Mouse (Mus musculus): ENCODE results near the gene Nyap2. TPM values are rescaled to one million over a fixed set of nuclear protein-coding genes. Genes with fewer than 3 reads are reported as not detected.

Gene Nyap2
- 0.05 TPM in 1 of 2 replicates, not detected in the other for polyA plus RNA-seq (2012; rRNA removed)

GRCm38 (mm10) chr1:81076831-81077664, at the start of gene Nyap2:
Gene Nyap2, plus strand, starts transcription at chr1:81076950.

